Mouse (Mus musculus) limb, embryonic 11.5 days (tissue): ENCODE measurements around the gene Tbc1d22a. TPM values are rescaled to one million over a fixed set of nuclear protein-coding genes. Genes with fewer than 3 reads are reported as not detected.

ENCODE experiments used
- ATAC-seq: fragments of 200-750 bp; cut with Nextera tagmentation; 2 replicates; pipeline ENCODE4 v1.8.0; 2017; ENCODE audit warnings: low read depth; ENCODE audit not compliant: insufficient number of reproducible peaks, low FRiP score, low TSS enrichment
- DNase-seq: peaks from one replicate; pipeline ENCODE4 v3.0.0-alpha.2; 2015; ENCODE audit warnings: low spot score
- H3K27ac ChIP-seq: fragments of 300-500 bp; sonication (generic); replicated peaks from 2 replicates; pipeline ENCODE4 v1.5.1; 2014; ENCODE audit warnings: low read depth, mild to moderate bottlenecking, low read length
- H3K27me3 ChIP-seq: fragments of 300-500 bp; sonication (generic); 2 replicates; pipeline ENCODE4 v1.6.1; 2014; ENCODE audit warnings: mild to moderate bottlenecking, low read length, mixed read lengths; ENCODE audit not compliant: control insufficient read depth, insufficient read depth
- H3K36me3 ChIP-seq: fragments of 300-500 bp; sonication (generic); 2 replicates; pipeline ENCODE4 v1.6.1; 2014; ENCODE audit warnings: mild to moderate bottlenecking, low read length, moderate library complexity, mixed read lengths; ENCODE audit not compliant: control insufficient read depth, insufficient read depth
- H3K4me1 ChIP-seq: fragments of 300-500 bp; sonication (generic); 2 replicates; pipeline ENCODE4 v1.6.1; 2014; ENCODE audit warnings: low read length, mixed read lengths; ENCODE audit not compliant: control insufficient read depth, insufficient read depth
- H3K4me2 ChIP-seq: fragments of 300-500 bp; sonication (generic); 2 replicates; pipeline ENCODE4 v1.6.1; 2014; ENCODE audit warnings: low read depth, mild to moderate bottlenecking, moderate library complexity; ENCODE audit not compliant: severe bottlenecking
- H3K4me3 ChIP-seq: fragments of 300-500 bp; sonication (generic); 2 replicates; pipeline ENCODE4 v1.5.1; 2014; ENCODE audit warnings: low read depth, low read length
- H3K9ac ChIP-seq: fragments of 300-500 bp; sonication (generic); 2 replicates; pipeline ENCODE4 v1.6.1; 2014; ENCODE audit warnings: mild to moderate bottlenecking, low read length
- H3K9me3 ChIP-seq: fragments of 300-500 bp; sonication (generic); 2 replicates; pipeline ENCODE4 v1.6.1; 2016; ENCODE audit warnings: low read length; ENCODE audit not compliant: control insufficient read depth
- WGBS: fragments of 180-500 bp; shearing (Covaris S2); extraction: QIAGEN DNeasy Blood & Tissue Kit; methylation state at CpG from one replicate; pipeline ENCODE4 v1.1.7; 2014; 5-methylcytosine and 5-hydroxymethylcytosine counted together
- polyA plus RNA-seq: library from polyadenylated mRNA; unstranded; fragments of >200 nt; fragmentation: Nextera tagmentation; extraction: Ambion mirVana; gene quantifications from 2 replicates; pipeline ENCODE4 v1.2.1, GENCODE M21; 2014

Gene Tbc1d22a
- polyA plus RNA-seq, 1 experiment from 2014 or later, result 7.7 TPM

GRCm38 (mm10) chr15:86169817-86170110, 44.5 kb upstream of the Tbc1d22a start:
- Histone ChIP-seq H3K4me1 (peaks cover 18% of the 10 kb centered on the region; the same call in 1 of the 2 replicates), H3K36me3 (no peaks in the 10 kb centered on the region), H3K9ac (no peak overlapping the region), H3K9me3 (no peaks in the 10 kb centered on the region), H3K27ac (no peak overlapping the region), H3K27me3 (no peaks in the 10 kb centered on the region; the same call in 1 of the 2 replicates), H3K4me2 (no peak overlapping the region), H3K4me3 (no peak overlapping the region)
- no peak for DNase-seq
- WGBS, result 70% methylated on average over 4 of the region's 4 CpGs
- ATAC-seq, result no peak

- H3K9me3 ChIP-seq, result no peaks in the 10 kb centered on the region
- no peak overlapping the region for H3K4me3 ChIP-seq
- no peak overlapping the region for H3K9ac ChIP-seq
- DNase-seq, result no peak
- H3K27me3 ChIP-seq, result no peaks in the 10 kb centered on the region; the same call in 1 of the 2 replicates
- H3K4me1 ChIP-seq, result peaks cover 20% of the 10 kb centered on the region; the same call in 1 of the 2 replicates
- WGBS, result 73% methylated on average over 12 of the region's 12 CpGs
- no peak overlapping the region for H3K4me2 ChIP-seq
- no peak overlapping the region for H3K27ac ChIP-seq
- no peaks in the 10 kb centered on the region for H3K36me3 ChIP-seq
- ATAC-seq, result no peak
These were observed 42.9 kb upstream of the Tbc1d22a start for GRCm38 (mm10) chr15:86171316-86171715.

- WGBS, result 55% methylated on average over 3 of the region's 3 CpGs
- ATAC-seq, result no peak
- H3K9me3 ChIP-seq, result no peaks in the 10 kb centered on the region
These were observed 42.1 kb upstream of the Tbc1d22a start for GRCm38 (mm10) chr15:86172124-86172523.

GRCm38 (mm10) chr15:86172526-86172925, 41.7 kb upstream of the Tbc1d22a start:
- Histone ChIP-seq H3K4me3 (no peak overlapping the region), H3K27ac (no peak overlapping the region), H3K4me1 (peaks cover 21% of the 10 kb centered on the region; the same call in 1 of the 2 replicates), H3K9me3 (no peaks in the 10 kb centered on the region), H3K27me3 (no peaks in the 10 kb centered on the region; the same call in 1 of the 2 replicates), H3K36me3 (no peaks in the 10 kb centered on the region), H3K9ac (no peak overlapping the region), H3K4me2 (no peak overlapping the region)
- ATAC-seq (no peak), DNase-seq (no peak)
- WGBS, result 86% methylated on average over 6 of the region's 6 CpGs

More at GRCm38 (mm10) chr15:86172124-86172523, 42.1 kb upstream of the Tbc1d22a start:
- no peak overlapping the region for H3K4me3 ChIP-seq
- DNase-seq, result no peak
- H3K27me3 ChIP-seq, result no peaks in the 10 kb centered on the region; the same call in 1 of the 2 replicates
- no peak overlapping the region for H3K27ac ChIP-seq
- no peaks in the 10 kb centered on the region for H3K36me3 ChIP-seq
- no peak overlapping the region for H3K9ac ChIP-seq
- no peak overlapping the region for H3K4me2 ChIP-seq
- H3K4me1 ChIP-seq, result peaks cover 21% of the 10 kb centered on the region; the same call in 1 of the 2 replicates

GRCm38 (mm10) chr15:86173136-86173985, 40.9 kb upstream of the Tbc1d22a start:
- peaks cover 21% of the 10 kb centered on the region; the same call in 1 of the 2 replicates for H3K4me1 ChIP-seq
- H3K4me2 ChIP-seq, result no peak overlapping the region
- no peak overlapping the region for H3K4me3 ChIP-seq
- H3K9ac ChIP-seq, result no peak overlapping the region
- H3K27ac ChIP-seq, result no peak overlapping the region
- no peaks in the 10 kb centered on the region; the same call in 1 of the 2 replicates for H3K27me3 ChIP-seq
- H3K36me3 ChIP-seq, result no peaks in the 10 kb centered on the region
- ATAC-seq, result no peak
- no peak for DNase-seq
- 34% methylated on average over 16 of the region's 16 CpGs for WGBS
- H3K9me3 ChIP-seq, result no peaks in the 10 kb centered on the region

- ATAC-seq (no peak), DNase-seq (no peak)
- no peaks in the 10 kb centered on the region for H3K36me3 ChIP-seq
- H3K4me2 ChIP-seq, result no peak overlapping the region
- no peak overlapping the region for H3K9ac ChIP-seq
- no peaks in the 10 kb centered on the region for H3K9me3 ChIP-seq
- no peak overlapping the region for H3K4me3 ChIP-seq
- 74% methylated on average over 3 of the region's 3 CpGs for WGBS
- peaks cover 18% of the 10 kb centered on the region; the same call in 1 of the 2 replicates for H3K4me1 ChIP-seq
- no peaks in the 10 kb centered on the region for H3K27me3 ChIP-seq
- no peak overlapping the region for H3K27ac ChIP-seq
These were observed 38.8 kb upstream of the Tbc1d22a start for GRCm38 (mm10) chr15:86175253-86176050.

- WGBS, result 65% methylated on average over 10 of the region's 10 CpGs
- H3K4me3 ChIP-seq, result no peak overlapping the region
- no peak overlapping the region for H3K9ac ChIP-seq
- no peaks in the 10 kb centered on the region for H3K27me3 ChIP-seq
- no peaks in the 10 kb centered on the region for H3K36me3 ChIP-seq
- ATAC-seq, result no peak
- no peaks in the 10 kb centered on the region for H3K9me3 ChIP-seq
- no peak overlapping the region for H3K27ac ChIP-seq
- peaks cover 18% of the 10 kb centered on the region; the same call in 1 of the 2 replicates for H3K4me1 ChIP-seq
- no peak for DNase-seq
- no peak overlapping the region for H3K4me2 ChIP-seq
These were observed 38.1 kb upstream of the Tbc1d22a start for GRCm38 (mm10) chr15:86176166-86176565.
